Mouse (Mus musculus) lung, embryonic 15.5 days (tissue): Measurements from ENCODE around the gene Tubg1. TPM values are rescaled to one million over a fixed set of nuclear protein-coding genes. Genes with fewer than 3 reads are reported as not detected.
"Not testable (repeated sequence)": the region's sequence is repeated elsewhere in the genome, so short reads cannot be mapped to it uniquely, and the experiment has no call there.

ENCODE experiments used
- ATAC-seq: fragments of 200-750 bp; cut with Nextera tagmentation; 2 replicates; pipeline ENCODE4 v1.8.0; 2017; ENCODE audit warnings: moderate number of reproducible peaks, borderline replicate concordance; ENCODE audit not compliant: low FRiP score, low TSS enrichment; ENCODE audit errors: extremely low read depth
- H3K27ac ChIP-seq: fragments of 300-500 bp; sonication (generic); 2 replicates; pipeline ENCODE4 v1.5.1; 2015; ENCODE audit warnings: moderate library complexity, mild to moderate bottlenecking, inconsistent platforms
- H3K27me3 ChIP-seq: fragments of 300-500 bp; sonication (generic); 2 replicates; pipeline ENCODE4 v1.6.1; 2015; ENCODE audit warnings: inconsistent platforms
- H3K36me3 ChIP-seq: fragments of 300-500 bp; sonication (generic); 2 replicates; pipeline ENCODE4 v1.6.1; 2015; ENCODE audit warnings: inconsistent platforms
- H3K4me1 ChIP-seq: fragments of 300-500 bp; sonication (generic); 2 replicates; pipeline ENCODE4 v1.6.1; 2015; ENCODE audit warnings: inconsistent platforms
- H3K4me2 ChIP-seq: fragments of 300-500 bp; sonication (generic); 2 replicates; pipeline ENCODE4 v1.6.1; 2015; ENCODE audit warnings: inconsistent platforms, mild to moderate bottlenecking, moderate library complexity
- H3K4me3 ChIP-seq: fragments of 300-500 bp; sonication (generic); 2 replicates; pipeline ENCODE4 v1.5.1; 2015; ENCODE audit warnings: mild to moderate bottlenecking, inconsistent platforms
- H3K9ac ChIP-seq: fragments of 300-500 bp; sonication (generic); 2 replicates; pipeline ENCODE4 v1.6.1; 2015; ENCODE audit warnings: inconsistent platforms
- H3K9me3 ChIP-seq: fragments of 300-500 bp; sonication (generic); 2 replicates; pipeline ENCODE4 v1.6.1; 2016; ENCODE audit warnings: inconsistent platforms
- WGBS: fragments of 180-500 bp; shearing (Covaris S2); methylation state at CpG from one replicate; pipeline ENCODE4 v1.1.7; 2015; 5-methylcytosine and 5-hydroxymethylcytosine counted together
- polyA plus RNA-seq: library from polyadenylated mRNA; unstranded; fragments of >200 nt; fragmentation: Nextera tagmentation; extraction: Ambion mirVana; gene quantifications from 2 replicates; pipeline ENCODE4 v1.2.1, GENCODE M21; 2015

The Tubg1 gene
- polyA plus RNA-seq, 1 experiment from 2014 or later = 89.6 TPM

DNA sequence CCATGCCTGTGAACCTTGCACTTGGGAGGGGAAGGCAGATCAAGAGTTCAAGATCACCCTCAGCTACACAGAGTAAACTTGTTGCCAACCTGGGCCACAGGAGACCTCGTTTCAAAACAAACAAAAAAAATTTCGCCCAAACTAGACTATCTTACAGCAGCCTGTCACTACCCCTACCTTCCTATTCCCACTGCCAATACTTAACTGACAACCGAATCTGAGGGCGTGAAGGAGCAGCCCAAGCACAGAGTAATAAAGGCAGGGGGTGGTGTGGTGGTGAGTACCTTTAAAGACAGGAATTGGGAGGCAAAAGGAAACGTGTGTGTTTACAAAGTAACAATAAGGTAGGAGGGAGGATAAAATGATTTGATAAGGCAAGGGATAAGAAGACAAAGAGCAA, 9.0 kb upstream of the Tubg1 start:
- 32% methylated on average over 5 of the region's 5 CpGs for WGBS
- ATAC-seq = no peak

DNA sequence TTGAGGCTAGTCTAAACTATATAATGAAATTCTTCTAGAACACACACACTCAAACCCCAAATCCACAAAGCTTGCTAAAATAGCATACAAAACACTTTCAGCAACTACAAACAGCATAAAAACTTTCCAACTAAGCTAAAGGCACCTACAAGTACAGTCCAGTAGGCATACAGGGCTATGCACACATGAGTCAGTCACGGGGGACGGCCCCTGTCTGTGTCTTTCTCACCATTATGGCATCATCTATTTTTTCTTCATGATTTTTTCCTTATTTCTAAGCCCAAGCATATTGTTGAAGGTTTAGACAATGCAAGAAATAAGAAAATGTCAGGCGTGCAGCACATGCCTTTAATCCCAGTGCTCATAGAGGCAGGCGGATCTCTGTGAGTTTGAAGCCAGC, 8.6 kb upstream of the Tubg1 start:
- Histone ChIP-seq H3K4me2 (no peak overlapping the region), H3K36me3 (0 out of 2 replicates have a peak, but pooled peaks cover 7% of the 10 kb centered on the region), H3K27me3 (no peaks in the 10 kb centered on the region), H3K4me3 (no peak overlapping the region), H3K9ac (no peak overlapping the region), H3K9me3 (no peaks in the 10 kb centered on the region), H3K27ac (no peak overlapping the region), H3K4me1 (no peaks in the 10 kb centered on the region)
- ATAC-seq = no peak
- 87% methylated on average over 4 of the region's 4 CpGs for WGBS

More for the DNA sequence above, 9.0 kb upstream of the Tubg1 start:
- no peak overlapping the region for H3K4me2 ChIP-seq
- H3K27me3 ChIP-seq = no peaks in the 10 kb centered on the region
- no peak overlapping the region for H3K9ac ChIP-seq
- H3K4me1 ChIP-seq = no peaks in the 10 kb centered on the region
- H3K9me3 ChIP-seq = no peaks in the 10 kb centered on the region
- no peak overlapping the region for H3K27ac ChIP-seq
- H3K36me3 ChIP-seq = peaks cover 9% of the 10 kb centered on the region; the same call in 1 of the 2 replicates
- no peak overlapping the region for H3K4me3 ChIP-seq

DNA sequence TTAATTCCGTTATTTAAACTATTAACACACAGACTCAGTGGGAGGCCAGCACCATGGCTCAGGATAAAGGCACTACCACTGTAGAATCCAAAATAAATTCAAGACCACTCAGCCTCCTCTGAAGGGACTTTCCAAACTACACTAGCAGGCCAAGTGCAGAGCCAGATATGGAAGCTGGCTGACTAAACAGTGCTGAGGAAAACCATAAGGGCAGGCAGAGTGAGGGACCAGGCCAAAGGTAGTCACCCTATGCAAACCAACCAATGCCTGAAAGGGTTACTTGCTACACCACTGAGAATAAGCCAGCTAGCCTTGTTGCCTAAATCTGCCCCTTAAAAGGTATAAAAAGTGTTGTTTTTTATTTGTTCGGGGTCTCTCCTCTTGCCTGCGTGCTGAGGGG, 7.6 kb upstream of the Tubg1 start:
- 0 out of 2 replicates have a peak, but pooled peaks cover 7% of the 10 kb centered on the region for H3K36me3 ChIP-seq
- no peaks in the 10 kb centered on the region for H3K27me3 ChIP-seq
- H3K4me1 ChIP-seq = peaks cover 4% of the 10 kb centered on the region; the same call in 1 of the 2 replicates
- H3K4me2 ChIP-seq = no peak overlapping the region
- ATAC-seq = no peak
- WGBS = 90% methylated on average over 3 of the region's 3 CpGs
- no peak overlapping the region for H3K27ac ChIP-seq
- H3K9me3 ChIP-seq = no peaks in the 10 kb centered on the region
- H3K9ac ChIP-seq = no peak overlapping the region
- no peak overlapping the region for H3K4me3 ChIP-seq

DNA sequence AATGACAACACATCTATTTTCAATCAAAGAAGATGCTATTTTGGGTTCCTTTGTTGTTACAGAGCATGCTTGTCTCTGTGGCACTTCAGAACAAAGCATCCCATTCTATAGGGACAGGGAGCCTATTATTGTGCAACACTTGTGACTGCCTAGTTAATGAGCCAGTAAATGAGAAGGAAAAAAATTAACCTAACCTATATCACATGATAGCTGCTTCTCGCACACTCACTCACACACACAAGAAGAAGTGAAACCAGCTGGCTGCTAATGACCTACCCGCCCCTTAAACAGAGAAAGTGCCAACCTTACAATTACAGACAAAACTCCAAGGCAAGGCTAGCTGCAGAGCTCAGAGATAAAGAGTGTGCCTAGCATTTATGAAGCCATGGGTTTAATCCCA, 4.2 kb upstream of the Tubg1 start:
- no peaks in the 10 kb centered on the region for H3K27me3 ChIP-seq
- no peak overlapping the region for H3K27ac ChIP-seq
- 0 out of 2 replicates have a peak, but pooled peaks cover 7% of the 10 kb centered on the region for H3K36me3 ChIP-seq
- no peak overlapping the region for H3K9ac ChIP-seq
- no peak overlapping the region for H3K4me3 ChIP-seq
- peaks cover 17% of the 10 kb centered on the region for H3K4me1 ChIP-seq
- no peaks in the 10 kb centered on the region for H3K9me3 ChIP-seq
- 88% methylated on average over 2 of the region's 2 CpGs for WGBS
- no peak for ATAC-seq
- H3K4me2 ChIP-seq = no peak overlapping the region

DNA sequence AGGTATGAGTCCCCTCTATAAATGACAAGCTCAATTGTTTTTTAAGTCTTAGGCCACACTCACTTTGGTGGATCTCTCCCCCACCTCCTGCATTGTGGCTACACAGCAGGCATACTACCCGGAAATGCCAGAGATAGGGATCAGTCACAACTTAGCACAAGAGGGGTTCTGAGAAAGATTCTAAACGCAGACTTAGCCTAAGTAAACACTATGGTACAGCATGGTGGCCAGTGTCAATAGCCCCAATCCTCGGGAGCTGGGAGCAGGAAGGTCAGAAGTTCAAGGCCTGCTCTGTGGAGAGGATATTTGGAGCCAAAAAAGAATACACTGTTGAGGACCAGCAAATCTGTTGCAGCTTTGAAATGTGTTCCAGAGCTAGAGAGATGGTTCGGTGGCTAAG, 1.6 kb upstream of the Tubg1 start:
- H3K9me3 ChIP-seq = no peaks in the 10 kb centered on the region
- 18% methylated on average over 4 of the region's 4 CpGs for WGBS
- no peak overlapping the region for H3K27ac ChIP-seq
- H3K4me3 ChIP-seq = peak overlapping the region; percentile 84
- no peak for ATAC-seq
- H3K4me2 ChIP-seq = peak overlapping the region; percentile 89
- H3K36me3 ChIP-seq = peaks cover 11% of the 10 kb centered on the region
- H3K9ac ChIP-seq = peak overlapping the region; percentile 87; the same call in 1 of the 2 replicates
- peaks cover 30% of the 10 kb centered on the region for H3K4me1 ChIP-seq
- no peaks in the 10 kb centered on the region for H3K27me3 ChIP-seq

DNA sequence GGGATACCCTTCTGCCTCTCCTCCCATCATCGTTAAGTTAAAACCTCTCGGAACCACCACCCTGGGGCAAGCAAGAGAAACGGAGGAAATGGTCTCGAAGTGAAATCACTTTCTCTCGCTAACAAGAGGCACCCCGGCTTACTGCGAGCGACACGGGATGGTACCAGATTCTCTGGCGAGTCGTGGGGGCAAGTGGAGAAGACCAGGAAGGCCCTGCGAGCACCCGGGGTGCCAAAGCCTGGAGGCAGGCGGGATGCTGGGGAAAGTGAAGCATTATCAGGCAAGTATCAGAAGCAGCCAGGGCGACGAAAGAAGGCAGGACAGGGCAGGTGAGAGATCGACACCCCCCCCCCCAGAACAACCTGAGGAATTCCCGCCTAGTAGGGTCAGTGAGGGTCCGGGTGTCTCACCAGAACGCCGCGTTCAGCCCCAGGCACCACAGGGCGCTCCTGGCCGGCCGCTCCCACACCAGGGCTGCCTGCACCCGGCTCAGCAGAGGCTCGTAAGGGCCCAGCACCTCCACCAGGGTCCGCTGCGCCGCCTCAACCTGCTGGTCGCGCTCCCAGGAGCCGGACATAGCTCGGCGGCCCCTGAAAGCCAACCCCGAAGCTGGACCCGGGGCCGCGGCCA, 492 bp upstream of the Tubg1 start:
- peaks cover 30% of the 10 kb centered on the region for H3K4me1 ChIP-seq
- WGBS = 1% methylated on average over 36 of the region's 39 CpGs
- ATAC-seq = peak; percentile 80
- H3K27me3 ChIP-seq = no peaks in the 10 kb centered on the region
- peak overlapping the region; percentile 89 for H3K4me2 ChIP-seq
- H3K9me3 ChIP-seq = no peaks in the 10 kb centered on the region
- peak overlapping the region; percentile 87 for H3K9ac ChIP-seq
- H3K27ac ChIP-seq = peak overlapping the region; percentile 88
- H3K36me3 ChIP-seq = peaks cover 14% of the 10 kb centered on the region
- peak overlapping the region; percentile 84 for H3K4me3 ChIP-seq

DNA sequence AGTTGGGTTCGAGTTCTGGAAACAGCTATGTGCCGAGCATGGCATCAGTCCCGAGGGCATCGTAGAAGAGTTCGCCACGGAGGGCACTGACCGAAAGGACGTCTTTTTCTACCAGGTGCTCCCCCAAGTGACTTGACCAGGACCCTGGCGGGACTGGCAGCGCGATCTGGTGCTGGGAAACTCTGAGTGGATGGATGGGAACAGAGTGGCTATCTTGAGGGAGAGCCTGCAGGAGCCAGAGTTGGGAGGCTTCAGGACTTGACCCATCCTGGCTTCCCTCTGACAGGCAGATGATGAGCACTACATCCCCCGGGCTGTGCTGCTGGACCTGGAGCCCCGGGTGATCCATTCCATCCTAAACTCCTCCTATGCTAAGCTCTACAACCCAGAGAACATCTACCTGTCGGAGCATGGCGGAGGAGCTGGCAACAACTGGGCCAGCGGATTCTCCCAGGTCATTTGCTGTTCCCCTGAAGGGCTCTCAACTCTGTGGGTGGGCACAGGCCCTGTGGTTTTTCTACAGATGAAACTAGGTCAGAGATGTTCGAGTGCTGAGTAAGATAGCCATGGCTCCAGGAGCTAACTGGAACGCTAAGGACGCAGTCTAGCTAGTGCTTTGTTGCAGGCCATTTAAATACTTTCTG, 929 bp downstream of the Tubg1 start:
- no peak for ATAC-seq
- H3K4me1 ChIP-seq = peaks cover 30% of the 10 kb centered on the region
- peaks cover 19% of the 10 kb centered on the region for H3K36me3 ChIP-seq
- WGBS = 14% methylated on average over 19 of the region's 19 CpGs
- peak overlapping the region; percentile 89 for H3K4me2 ChIP-seq
- no peaks in the 10 kb centered on the region for H3K27me3 ChIP-seq
- H3K9me3 ChIP-seq = no peaks in the 10 kb centered on the region
- peak overlapping the region; percentile 93 for H3K27ac ChIP-seq
- peak overlapping the region; percentile 81 for H3K9ac ChIP-seq
- H3K4me3 ChIP-seq = peak overlapping the region; percentile 84

DNA sequence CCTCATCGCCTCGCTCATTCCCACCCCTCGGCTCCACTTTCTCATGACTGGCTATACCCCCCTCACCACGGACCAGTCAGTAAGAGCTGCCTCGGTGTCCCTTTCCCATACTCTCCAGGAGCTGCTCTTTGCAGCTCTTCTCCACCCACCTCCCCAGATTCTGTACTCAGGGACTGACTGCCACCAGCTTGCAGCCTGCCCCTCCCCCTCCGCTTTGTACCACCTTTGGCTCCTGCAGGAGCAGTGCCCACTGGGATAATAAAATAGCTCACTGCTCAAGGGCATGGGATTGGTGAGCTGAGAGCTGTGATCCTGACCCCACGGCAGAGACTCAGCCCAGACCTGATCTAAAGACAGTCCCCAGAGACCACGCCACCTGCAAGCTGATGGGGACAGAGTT, 4.8 kb downstream of the Tubg1 start:
- H3K9me3 ChIP-seq, H3K4me2 ChIP-seq: not testable (repeated sequence)

DNA sequence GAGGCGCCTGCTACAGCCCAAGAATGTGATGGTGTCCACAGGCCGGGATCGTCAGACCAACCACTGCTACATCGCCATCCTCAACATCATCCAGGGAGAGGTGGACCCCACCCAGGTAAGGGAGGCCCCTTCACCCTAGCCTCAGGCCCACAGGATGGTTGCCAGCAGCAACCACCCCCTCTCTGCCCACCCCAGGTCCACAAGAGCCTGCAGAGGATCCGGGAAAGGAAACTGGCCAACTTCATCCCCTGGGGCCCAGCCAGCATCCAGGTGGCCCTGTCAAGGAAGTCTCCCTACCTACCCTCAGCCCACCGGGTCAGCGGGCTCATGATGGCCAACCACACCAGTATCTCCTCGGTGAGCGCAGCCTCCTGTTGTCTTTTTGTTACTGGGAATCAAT, 5.3 kb downstream of the Tubg1 start:
- H3K36me3 ChIP-seq = peaks cover 32% of the 10 kb centered on the region
- not testable (repeated sequence) for H3K27ac ChIP-seq, H3K9me3 ChIP-seq, H3K4me3 ChIP-seq, H3K9ac ChIP-seq, H3K27me3 ChIP-seq, ATAC-seq, H3K4me2 ChIP-seq
- WGBS = 96% methylated on average over 9 of the region's 9 CpGs
- peaks cover 16% of the 10 kb centered on the region for H3K4me1 ChIP-seq

More for the DNA sequence above, 4.8 kb downstream of the Tubg1 start:
- ATAC-seq, H3K9ac ChIP-seq, H3K4me3 ChIP-seq, H3K27ac ChIP-seq, H3K27me3 ChIP-seq: not testable (repeated sequence)
- H3K36me3 ChIP-seq = peaks cover 32% of the 10 kb centered on the region
- WGBS = 87% methylated on average over 8 of the region's 8 CpGs
- peaks cover 15% of the 10 kb centered on the region for H3K4me1 ChIP-seq

DNA sequence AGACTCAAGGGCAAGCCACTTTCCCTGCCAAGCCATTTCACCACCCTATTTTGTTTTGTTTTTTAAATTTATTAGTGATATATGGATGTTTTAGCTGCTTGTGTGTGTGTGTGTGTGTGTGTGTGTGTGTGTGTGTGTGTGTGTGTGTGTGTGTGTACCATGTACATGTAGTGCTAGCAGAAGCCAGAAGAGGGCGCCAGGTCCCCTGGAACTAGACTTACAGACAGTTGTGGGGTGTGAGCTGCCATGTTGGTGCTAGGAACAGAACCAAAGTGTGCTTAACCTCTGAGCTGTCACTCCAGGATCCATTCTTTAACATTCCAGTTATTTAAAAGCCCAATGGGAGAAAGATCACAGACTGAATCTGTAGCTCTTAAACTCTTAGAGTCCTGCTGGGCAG, 7.3 kb downstream of the Tubg1 start:
- H3K9me3 ChIP-seq = no peaks in the 10 kb centered on the region
- no peak overlapping the region for H3K4me3 ChIP-seq
- no peaks in the 10 kb centered on the region for H3K27me3 ChIP-seq
- WGBS = 100% methylated on average over 1 of the region's 1 CpGs
- H3K4me1 ChIP-seq = peaks cover 3% of the 10 kb centered on the region
- no peak for ATAC-seq
- H3K4me2 ChIP-seq = no peak overlapping the region
- H3K9ac ChIP-seq = no peak overlapping the region
- H3K27ac ChIP-seq = no peak overlapping the region
- peaks cover 32% of the 10 kb centered on the region for H3K36me3 ChIP-seq

DNA sequence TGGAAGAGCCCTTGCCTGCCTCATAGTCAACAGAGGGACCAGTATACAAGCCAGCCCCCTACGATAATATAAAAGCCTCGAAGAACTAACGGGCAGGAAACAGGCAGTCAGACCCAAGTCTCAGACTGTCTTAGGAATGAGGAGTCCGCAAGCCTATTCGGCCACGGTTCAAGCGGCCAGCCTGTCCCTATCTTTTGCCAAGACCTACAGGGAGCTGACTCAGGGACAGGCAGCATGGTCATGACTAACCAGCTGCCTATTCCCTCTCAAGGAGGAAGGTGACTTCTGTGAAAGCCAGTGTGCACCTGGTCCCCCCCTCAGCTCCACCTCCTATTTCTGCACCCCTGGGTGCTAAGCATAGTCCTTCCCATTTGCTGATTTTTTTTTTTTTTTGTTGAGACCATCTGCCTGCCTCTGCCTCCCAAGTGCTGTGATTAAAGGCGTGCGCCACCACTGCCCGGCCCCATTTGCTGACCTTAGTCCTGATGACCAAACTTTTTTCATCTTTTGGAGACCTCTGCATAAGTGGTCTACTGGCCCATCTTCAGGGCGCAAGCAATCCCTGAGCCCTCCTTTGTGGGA, 9.3 kb downstream of the Tubg1 start:
- Histone ChIP-seq H3K36me3 (peaks cover 17% of the 10 kb centered on the region), H3K27me3 (no peaks in the 10 kb centered on the region), H3K27ac (no peak overlapping the region), H3K9me3 (no peaks in the 10 kb centered on the region), H3K4me3 (no peak overlapping the region), H3K9ac (no peak overlapping the region), H3K4me2 (no peak overlapping the region), H3K4me1 (peaks cover 3% of the 10 kb centered on the region)
- no peak for ATAC-seq
- 78% methylated on average over 11 of the region's 11 CpGs for WGBS
